Mouse (Mus musculus) urinary bladder, postnatal 0 days (tissue): ENCODE data around the gene Nemp2. TPM values are rescaled to one million over a fixed set of nuclear protein-coding genes. Genes with fewer than 3 reads are reported as not detected.

Source experiments
- polyA plus RNA-seq: library from polyadenylated mRNA; unstranded; fragments of >200 nt; fragmentation: Nextera tagmentation; extraction: Ambion mirVana; gene quantifications from 2 replicates; pipeline ENCODE4 v1.2.1, GENCODE M21; 2015

Gene Nemp2
- polyA plus RNA-seq: 2.8 and 3.2 TPM in 2 replicates

GRCm38 (mm10) chr1:52630248-52630936 lies at the start of gene Nemp2:
Nemp2 (plus strand) TSS chr1:52630703.

Other genes starting within 250 kb of the Nemp2 start
- 27.1 and 27.7 TPM in 2 replicates for gene Nab1, start 130.0 kb upstream of the Nemp2 start, polyA plus RNA-seq
- 3.3 and 3.8 TPM in 2 replicates for gene Mfsd6, start 96.8 kb downstream of the Nemp2 start, polyA plus RNA-seq
- 10.8 TPM in 2 replicates for gene Inpp1, start 187.0 kb downstream of the Nemp2 start, polyA plus RNA-seq
- gene Hibch, start 214.2 kb downstream of the Nemp2 start, polyA plus RNA-seq: 18.5 and 21.6 TPM in 2 replicates